Mouse (Mus musculus): ENCODE data around the gene Thra. TPM values are rescaled to one million over a fixed set of nuclear protein-coding genes. Genes with fewer than 3 reads are reported as not detected.

Gene Thra
- polyA plus RNA-seq, 1 experiment from 2014 or later = 6.1 TPM

GRCm38 (mm10) chr11:98787691-98788090 lies 47.3 kb downstream of the Thra start:
- no peak for DNase-seq

GRCm38 (mm10) chr11:98788139-98788538 lies 47.7 kb downstream of the Thra start:
- Histone ChIP-seq H3K27me3 (ENCODE audit: insufficient read depth, low read length) (no peaks in the 10 kb centered on the region), H3K4me3 (ENCODE audit: low read depth, low read length) (no peak overlapping the region), H3K9ac (replicated peaks) (peak overlapping the region; percentile 53; the same call in 1 of the 2 replicates), H3K4me2 (ENCODE audit: low read depth, low read length) (peak overlapping the region; percentile 93), H3K27ac (ENCODE audit: low read depth) (peak overlapping the region; percentile 87), H3K4me1 (ENCODE audit: insufficient read depth) (peaks cover 46% of the 10 kb centered on the region), H3K36me3 (replicated peaks; ENCODE audit: insufficient read depth, low read length) (no peaks in the 10 kb centered on the region), H3K9me3 (ENCODE audit: low read length) (no peaks in the 10 kb centered on the region)
- no peak for TF ChIP-seq EP300 (IDR thresholded peaks at IDR 0.05; ENCODE audit: low read depth)
- WGBS (ENCODE audit: insufficient replicate concordance) = 91% methylated on average over 5 of the region's 5 CpGs
- ATAC-seq = no peak
- no peak for DNase-seq

More at GRCm38 (mm10) chr11:98787691-98788090, 47.3 kb downstream of the Thra start:
- Histone ChIP-seq H3K36me3 (replicated peaks; ENCODE audit: insufficient read depth, low read length) (no peaks in the 10 kb centered on the region), H3K27ac (ENCODE audit: low read depth) (no peak overlapping the region), H3K4me1 (ENCODE audit: insufficient read depth) (peaks cover 50% of the 10 kb centered on the region), H3K4me2 (ENCODE audit: low read depth, low read length) (no peak overlapping the region), H3K9me3 (ENCODE audit: low read length) (no peaks in the 10 kb centered on the region), H3K4me3 (ENCODE audit: low read depth, low read length) (no peak overlapping the region), H3K27me3 (ENCODE audit: insufficient read depth, low read length) (no peaks in the 10 kb centered on the region), H3K9ac (replicated peaks) (no peak overlapping the region)
- TF ChIP-seq CTCF (IDR thresholded peaks at IDR 0.05; ENCODE audit: low read depth) (peak; percentile 67), EP300 (IDR thresholded peaks at IDR 0.05; ENCODE audit: low read depth) (no peak)
- 88% methylated on average over 1 of the region's 1 CpGs for WGBS (ENCODE audit: insufficient replicate concordance)
- ATAC-seq = no peak

GRCm38 (mm10) chr11:98788550-98789218 lies 48.2 kb downstream of the Thra start:
- H3K9me3 ChIP-seq (ENCODE audit: low read length) = no peaks in the 10 kb centered on the region
- no peak; the same call in 1 of the 2 replicates for TF ChIP-seq EP300 (IDR thresholded peaks at IDR 0.05; ENCODE audit: low read depth)
- peak; percentile 88 for TF ChIP-seq CTCF (IDR thresholded peaks at IDR 0.05; ENCODE audit: low read depth)
- 7% methylated on average over 18 of the region's 18 CpGs for WGBS (ENCODE audit: insufficient replicate concordance)
- H3K27ac ChIP-seq (ENCODE audit: low read depth) = peak overlapping the region; percentile 87
- H3K4me1 ChIP-seq (ENCODE audit: insufficient read depth) = peaks cover 45% of the 10 kb centered on the region
- peak; percentile 76 for ATAC-seq
- peak overlapping the region; percentile 93 for H3K4me2 ChIP-seq (ENCODE audit: low read depth, low read length)
- H3K4me3 ChIP-seq (ENCODE audit: low read depth, low read length) = peak overlapping the region; percentile 56
- peak; percentile 85 for DNase-seq
- no peaks in the 10 kb centered on the region for H3K27me3 ChIP-seq (ENCODE audit: insufficient read depth, low read length)
- peak overlapping the region; percentile 59; the same call in 1 of the 2 replicates for H3K9ac ChIP-seq (replicated peaks)
- no peaks in the 10 kb centered on the region for H3K36me3 ChIP-seq (replicated peaks; ENCODE audit: insufficient read depth, low read length)

- TF ChIP-seq EP300 (IDR thresholded peaks at IDR 0.05; ENCODE audit: low read depth) (no peak), CTCF (IDR thresholded peaks at IDR 0.05; ENCODE audit: low read depth) (no peak)
- H3K27me3 ChIP-seq (ENCODE audit: insufficient read depth, low read length) = no peaks in the 10 kb centered on the region
- H3K4me2 ChIP-seq (ENCODE audit: low read depth, low read length) = peak overlapping the region; percentile 93
- WGBS (ENCODE audit: insufficient replicate concordance) = 1% methylated on average over 25 of the region's 25 CpGs
- peak overlapping the region; percentile 59 for H3K9ac ChIP-seq (replicated peaks)
- H3K4me3 ChIP-seq (ENCODE audit: low read depth, low read length) = peak overlapping the region; percentile 56
- no peaks in the 10 kb centered on the region for H3K36me3 ChIP-seq (replicated peaks; ENCODE audit: insufficient read depth, low read length)
- peak overlapping the region; percentile 87 for H3K27ac ChIP-seq (ENCODE audit: low read depth)
- peak; percentile 24 for ATAC-seq
- H3K9me3 ChIP-seq (ENCODE audit: low read length) = no peaks in the 10 kb centered on the region
- DNase-seq = no peak
- H3K4me1 ChIP-seq (ENCODE audit: insufficient read depth) = peaks cover 45% of the 10 kb centered on the region
These were observed 48.9 kb downstream of the Thra start for GRCm38 (mm10) chr11:98789219-98789807.

GRCm38 (mm10) chr11:98789824-98790223 lies 49.4 kb downstream of the Thra start:
- no peak for DNase-seq
- Histone ChIP-seq H3K27ac (ENCODE audit: low read depth) (0 out of 2 replicates have a peak overlapping the region, but pooled peaks have one; percentile 87), H3K4me3 (ENCODE audit: low read depth, low read length) (peak overlapping the region; percentile 56), H3K4me1 (ENCODE audit: insufficient read depth) (peaks cover 44% of the 10 kb centered on the region), H3K9ac (replicated peaks) (peak overlapping the region; percentile 59; the same call in 1 of the 2 replicates), H3K27me3 (ENCODE audit: insufficient read depth, low read length) (no peaks in the 10 kb centered on the region), H3K9me3 (ENCODE audit: low read length) (no peaks in the 10 kb centered on the region), H3K4me2 (ENCODE audit: low read depth, low read length) (peak overlapping the region; percentile 93), H3K36me3 (replicated peaks; ENCODE audit: insufficient read depth, low read length) (no peaks in the 10 kb centered on the region)
- WGBS (ENCODE audit: insufficient replicate concordance) = 23% methylated on average over 5 of the region's 5 CpGs
- no peak for ATAC-seq
- TF ChIP-seq EP300 (IDR thresholded peaks at IDR 0.05; ENCODE audit: low read depth) = no peak
- TF ChIP-seq CTCF (IDR thresholded peaks at IDR 0.05; ENCODE audit: low read depth) = no peak

- Histone ChIP-seq H3K4me3 (ENCODE audit: low read depth, low read length) (no peak overlapping the region), H3K4me1 (ENCODE audit: insufficient read depth) (peaks cover 35% of the 10 kb centered on the region), H3K9me3 (ENCODE audit: low read length) (no peaks in the 10 kb centered on the region), H3K27me3 (ENCODE audit: insufficient read depth, low read length) (no peaks in the 10 kb centered on the region), H3K4me2 (ENCODE audit: low read depth, low read length) (no peak overlapping the region), H3K9ac (replicated peaks) (no peak overlapping the region), H3K27ac (ENCODE audit: low read depth) (no peak overlapping the region), H3K36me3 (replicated peaks; ENCODE audit: insufficient read depth, low read length) (no peaks in the 10 kb centered on the region)
- no peak for ATAC-seq
- TF ChIP-seq EP300 (IDR thresholded peaks at IDR 0.05; ENCODE audit: low read depth) (no peak), CTCF (IDR thresholded peaks at IDR 0.05; ENCODE audit: low read depth) (no peak)
- WGBS (ENCODE audit: insufficient replicate concordance) = 81% methylated on average over 5 of the region's 5 CpGs
- no peak for DNase-seq
These were observed 50.3 kb downstream of the Thra start for GRCm38 (mm10) chr11:98790631-98791205.

All from liver, postnatal 0 days (tissue).